Mouse (Mus musculus): ENCODE measurements around the gene Ihh. TPM values are rescaled to one million over a fixed set of nuclear protein-coding genes. Genes with fewer than 3 reads are reported as not detected.

Gene Ihh
- total RNA-seq (2021): under 1 TPM; 0.30 to 0.72 TPM
- long read RNA-seq, experiment 1: 0 reads
- long read RNA-seq, experiment 2, partial matches to known transcripts: 0 of 1 reads
- long read RNA-seq, experiment 2, other reads (novel, unspliced or antisense): 0 of 1 reads

DNA sequence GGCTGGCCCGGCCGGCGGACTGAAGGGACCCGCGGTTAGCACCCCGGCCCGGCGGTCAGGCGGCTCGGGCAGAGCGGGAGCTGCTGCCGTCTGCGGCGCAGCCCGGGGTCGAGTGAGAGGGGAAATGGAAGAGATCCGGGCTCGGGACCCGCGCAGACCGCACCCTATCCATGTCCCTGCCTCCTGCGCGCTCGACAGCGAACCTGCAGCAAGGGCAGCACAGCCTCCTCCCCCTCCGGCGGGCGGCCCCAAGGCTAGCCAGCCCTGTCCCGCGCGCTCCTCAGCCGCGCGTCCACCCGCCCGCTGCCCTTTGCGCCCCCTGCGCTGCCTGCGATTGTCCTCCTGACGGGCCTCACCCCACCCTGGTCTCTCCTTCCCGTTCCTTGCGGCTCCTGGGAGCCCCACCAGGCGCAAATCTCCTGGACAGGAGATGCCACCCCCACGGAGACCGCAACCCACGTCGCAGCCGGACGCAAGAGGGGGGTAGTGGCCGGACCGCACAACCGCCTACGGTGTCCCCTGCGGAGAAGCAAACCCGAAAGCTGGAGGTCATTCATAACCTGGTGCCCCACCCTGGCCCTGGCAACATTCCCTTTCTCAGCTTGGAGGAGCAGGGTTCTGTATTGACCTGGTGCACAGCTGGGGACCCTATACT is at the start of gene Ihh:
Ihh (minus strand) TSS at position 117 of the 655 bp plus-strand sequence.
- DNase-seq (ENCODE audit: low spot score in 2 of 2): no peak

DNA sequence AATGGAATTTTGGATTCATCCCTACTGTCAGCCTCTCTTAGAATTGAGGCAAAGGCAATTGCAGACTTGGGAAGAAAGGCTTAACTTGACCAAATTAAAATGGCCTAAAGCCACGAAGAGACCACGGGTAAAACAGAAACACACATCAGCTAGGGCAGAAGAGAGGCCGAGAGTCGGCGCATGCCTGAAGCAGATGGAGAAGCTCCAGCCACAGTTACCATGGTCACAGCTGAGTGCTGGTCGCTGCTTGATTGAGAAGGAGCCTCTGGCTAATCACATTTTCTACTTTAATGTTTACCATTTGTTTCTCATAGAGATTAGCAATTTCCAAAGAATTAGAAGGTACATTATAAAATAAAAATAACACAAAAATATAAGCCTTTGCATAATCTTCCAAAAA is 49.7 kb upstream of the Ihh start:
- no peak for DNase-seq (ENCODE audit: low spot score in 2 of 2)

GRCm38 (mm10) chr1:75000496-75000895 is 49.0 kb upstream of the Ihh start:
- DNase-seq (ENCODE audit: low spot score in 2 of 2): peak; percentile 21 to 61

- no peak for DNase-seq (ENCODE audit: low spot score in 2 of 2)
Observed at GRCm38 (mm10) chr1:74999173-74999572, 47.7 kb upstream of the Ihh start.

- no peak for DNase-seq (ENCODE audit: low spot score in 2 of 2)
Observed at GRCm38 (mm10) chr1:74997231-74997630, 45.8 kb upstream of the Ihh start.

- DNase-seq (ENCODE audit: low spot score in 2 of 2): no peak
Observed at GRCm38 (mm10) chr1:74977001-74977400, 25.5 kb upstream of the Ihh start.

- DNase-seq (ENCODE audit: low spot score in 2 of 2): no peak
Observed at GRCm38 (mm10) chr1:74975936-74976335, 24.5 kb upstream of the Ihh start.

- no peak for DNase-seq (ENCODE audit: low spot score in 2 of 2)
Observed at GRCm38 (mm10) chr1:74973590-74973989, 22.1 kb upstream of the Ihh start.

DNA sequence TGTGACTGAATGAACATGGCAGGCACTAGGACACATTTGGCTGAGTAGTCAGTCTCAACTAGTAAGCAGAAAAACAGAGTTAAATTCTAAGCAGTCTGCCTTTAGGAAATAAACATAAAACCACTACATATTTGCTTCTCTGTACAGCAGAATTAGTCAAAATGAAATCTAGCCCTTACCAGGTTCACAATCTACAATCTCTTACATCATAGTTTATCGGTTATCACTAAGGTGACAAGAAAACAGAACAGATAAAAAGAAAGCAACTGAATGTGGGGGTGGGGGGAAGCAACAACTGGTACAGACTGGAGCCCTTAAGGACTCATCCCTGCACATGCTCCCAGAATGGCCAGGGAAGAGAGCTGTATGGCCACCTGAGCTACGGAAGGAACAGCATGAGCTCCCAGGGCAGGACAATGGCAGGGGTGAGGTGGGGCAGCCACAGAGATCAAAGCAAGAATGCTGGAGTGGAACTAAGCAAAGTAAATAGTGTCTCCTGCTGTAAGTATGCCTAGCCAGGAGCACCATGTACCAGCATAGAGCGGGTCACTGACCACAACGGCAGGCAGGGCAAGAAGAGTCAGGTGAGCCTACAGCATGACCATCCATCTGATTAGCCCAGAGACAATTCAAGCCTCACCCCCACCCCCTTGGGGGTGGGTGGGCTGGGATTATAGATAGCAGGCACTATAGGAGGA is 20.0 kb upstream of the Ihh start:
- DNase-seq (ENCODE audit: low spot score in 2 of 2): no peak

GRCm38 (mm10) chr1:74967962-74968580 is 16.6 kb upstream of the Ihh start:
- no peak for DNase-seq (ENCODE audit: low spot score in 2 of 2)

- DNase-seq (ENCODE audit: low spot score in 2 of 2): peak; percentile 64 to 77
Observed at GRCm38 (mm10) chr1:74964494-74965215, 13.2 kb upstream of the Ihh start.

DNA sequence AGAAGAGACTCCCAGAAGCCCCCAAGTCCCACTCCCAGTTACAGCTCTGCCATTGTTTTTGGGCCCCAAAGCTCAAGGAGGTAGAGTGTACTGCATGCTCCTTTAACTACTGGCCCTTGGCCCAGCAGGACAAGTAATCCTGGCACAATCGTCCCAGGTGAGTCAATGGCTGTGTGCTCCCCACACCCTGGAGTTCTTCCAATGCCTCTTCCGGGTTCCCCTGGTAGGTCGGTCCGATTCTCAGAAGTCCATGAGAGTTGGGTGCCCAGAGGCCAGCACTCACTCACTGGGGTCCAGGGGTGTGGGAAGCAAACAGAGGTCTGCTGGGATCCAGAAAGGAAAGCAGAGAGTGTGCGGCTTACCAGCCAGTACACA is 11.4 kb upstream of the Ihh start:
- DNase-seq (ENCODE audit: low spot score in 2 of 2): no peak

DNA sequence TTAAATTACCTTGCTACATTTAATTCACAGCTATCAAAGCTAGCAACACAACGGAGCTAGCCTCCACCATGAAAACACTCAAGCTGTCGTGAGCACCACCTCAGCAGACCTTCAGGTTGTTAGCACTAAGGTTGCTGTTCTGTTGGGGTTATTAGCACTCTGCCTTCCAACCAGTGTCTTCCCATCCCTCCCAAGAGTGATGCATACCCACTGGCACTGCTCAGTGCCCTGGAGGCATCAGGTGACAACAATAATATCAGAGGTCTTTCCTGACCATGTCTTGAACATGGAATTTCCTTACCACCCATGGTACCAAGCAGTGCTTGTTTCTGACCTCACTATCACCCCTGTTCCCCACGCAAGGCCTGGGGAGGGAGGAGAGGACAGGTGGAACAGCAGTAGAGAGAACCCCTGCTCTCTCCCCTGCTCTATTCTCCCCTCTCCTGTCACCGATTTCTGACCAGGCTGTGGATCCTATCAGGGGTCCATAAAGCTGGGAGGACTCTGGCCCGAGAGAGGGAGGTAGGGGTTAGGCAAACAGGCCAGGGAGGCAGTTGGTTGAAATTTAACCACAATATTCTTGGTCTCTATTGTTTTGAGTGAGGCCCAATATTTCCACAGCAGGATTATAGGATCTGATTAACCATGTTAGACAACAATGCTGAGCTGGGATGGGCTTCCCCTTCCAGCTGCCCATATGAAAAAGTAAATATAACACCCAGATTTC is 10.8 kb upstream of the Ihh start:
- DNase-seq (ENCODE audit: low spot score in 2 of 2): no peak

- no peak for DNase-seq (ENCODE audit: low spot score in 2 of 2)
Observed at GRCm38 (mm10) chr1:74961722-74962121, 10.2 kb upstream of the Ihh start.

DNA sequence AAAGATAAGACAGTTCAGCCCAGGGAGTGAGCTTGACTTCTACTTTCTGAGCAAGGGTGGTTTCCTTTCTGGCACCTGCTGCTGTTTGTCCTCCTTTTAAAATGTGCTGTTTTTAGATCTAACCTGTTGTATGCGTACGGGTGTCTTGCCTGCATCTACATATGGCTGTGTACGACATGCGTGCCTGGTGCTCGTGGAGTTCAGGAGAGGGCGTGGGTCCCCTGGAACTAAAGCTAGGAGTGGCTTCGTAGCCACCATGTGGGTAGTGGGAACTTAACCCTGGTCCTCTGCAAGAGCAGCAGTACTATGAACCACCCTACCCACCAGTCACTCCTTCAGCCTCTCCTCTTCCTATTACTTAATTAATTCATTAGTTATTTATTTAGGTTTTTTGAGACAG is 8.6 kb upstream of the Ihh start:
- DNase-seq (ENCODE audit: low spot score in 2 of 2): no peak

DNA sequence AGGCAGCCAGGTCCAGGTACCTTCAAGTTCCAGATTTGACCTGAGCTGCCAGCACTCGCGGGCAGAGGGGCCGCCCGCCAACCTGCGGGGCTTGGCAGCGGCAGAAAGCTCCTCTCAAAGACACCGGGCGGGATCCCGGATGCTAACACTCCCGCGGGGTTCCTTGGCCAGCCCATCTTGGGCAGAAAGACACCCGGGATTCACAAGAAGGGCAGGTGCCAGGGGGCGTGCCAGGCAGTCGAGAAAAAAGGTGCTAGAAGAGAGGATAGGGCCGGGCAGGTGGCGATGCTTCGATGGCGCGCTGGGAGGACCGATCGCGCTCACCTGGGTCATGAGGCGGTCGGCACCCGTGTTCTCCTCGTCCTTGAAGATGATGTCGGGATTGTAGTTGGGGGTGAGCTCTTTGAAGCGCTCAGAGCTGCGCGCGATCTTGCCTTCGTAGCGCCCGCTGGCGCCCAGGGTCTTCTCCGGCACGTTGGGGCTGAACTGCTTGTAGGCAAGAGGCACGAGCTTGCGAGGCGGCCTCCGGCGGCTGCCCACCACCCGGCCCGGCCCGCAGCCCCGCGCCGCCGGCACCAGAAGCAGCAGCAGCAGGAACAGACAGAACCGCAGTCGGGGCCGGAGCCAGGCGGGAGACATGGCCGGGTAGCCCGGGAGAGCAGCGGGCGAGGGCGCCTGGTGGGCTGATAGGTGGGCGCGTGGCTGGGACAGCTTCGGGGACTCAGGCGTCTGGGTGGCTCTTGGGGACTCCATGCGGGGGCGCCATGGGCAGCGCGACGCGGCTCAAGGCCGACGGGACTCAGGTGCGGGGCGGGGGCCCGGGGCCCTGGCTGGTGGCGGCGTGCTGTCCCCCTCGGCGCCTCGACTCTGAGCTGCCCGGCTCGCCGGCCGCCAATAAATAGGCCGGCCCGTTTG is 639 bp downstream of the Ihh start:
- no peak for DNase-seq (ENCODE audit: low spot score in 2 of 2)

DNA sequence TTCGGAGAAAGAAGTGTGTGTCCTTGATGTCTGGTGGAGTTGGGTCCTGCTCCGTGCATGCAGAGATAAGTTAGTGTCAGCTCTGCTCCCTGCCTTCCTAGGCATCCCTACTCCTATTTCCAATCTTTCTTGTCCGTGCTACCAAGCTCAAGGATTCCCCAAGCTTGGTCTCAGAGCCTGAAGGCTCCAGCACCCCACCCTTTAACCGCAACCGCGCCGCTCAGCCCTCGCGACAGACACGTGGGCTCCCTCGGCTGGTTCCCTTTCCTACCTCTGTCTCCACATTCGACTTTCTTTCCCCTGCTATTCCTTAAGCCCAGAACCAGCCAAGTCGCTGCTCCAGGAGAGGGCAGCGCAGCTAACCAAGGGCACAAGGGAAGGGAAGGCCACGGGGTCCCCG is 1.4 kb downstream of the Ihh start:
- no peak for DNase-seq (ENCODE audit: low spot score in 2 of 2)

GRCm38 (mm10) chr1:74949666-74950050 is 1.8 kb downstream of the Ihh start:
- DNase-seq (ENCODE audit: low spot score in 2 of 2): no peak

- DNase-seq (ENCODE audit: low spot score in 2 of 2): peak; percentile 54 to 62
Observed at GRCm38 (mm10) chr1:74948784-74949665, 2.4 kb downstream of the Ihh start.
